Mouse (Mus musculus) thymus, adult 2 months (tissue): ENCODE measurements around the gene Mtfr1l. TPM values are rescaled to one million over a fixed set of nuclear protein-coding genes. Genes with fewer than 3 reads are reported as not detected.

Experiments used
- DNase-seq: peaks from one replicate; pipeline ENCODE4 v3.0.0; 2021
- H3K27ac ChIP-seq: fragments of 200-500 bp; 2 replicates; pipeline ENCODE4 v1.5.1; 2012; ENCODE audit warnings: low read length, control low read depth; ENCODE audit not compliant: control insufficient read depth, insufficient read depth
- H3K27me3 ChIP-seq: fragments of 200-500 bp; 2 replicates; pipeline ENCODE4 v1.6.1; 2012; ENCODE audit warnings: mild to moderate bottlenecking, low read length, moderate library complexity, mixed read lengths; ENCODE audit not compliant: control insufficient read depth, insufficient read depth
- H3K36me3 ChIP-seq: fragments of 200-500 bp; 2 replicates; pipeline ENCODE4 v1.6.1; 2012; ENCODE audit warnings: mild to moderate bottlenecking, low read length, moderate library complexity; ENCODE audit not compliant: control insufficient read depth, insufficient read depth
- H3K4me1 ChIP-seq: fragments of 200-500 bp; replicated peaks from 2 replicates; pipeline ENCODE4 v1.6.1; 2012; ENCODE audit warnings: low read length; ENCODE audit not compliant: control insufficient read depth, insufficient read depth
- H3K4me3 ChIP-seq: fragments of 200-500 bp; 2 replicates; pipeline ENCODE4 v1.5.1; 2012; ENCODE audit warnings: mild to moderate bottlenecking, low read length, control low read depth, moderate library complexity; ENCODE audit not compliant: control insufficient read depth, insufficient read depth
- CTCF ChIP-seq: fragments of 200-500 bp; IDR thresholded peaks from 2 replicates; pipeline ENCODE4 v1.5.1; 2012; ENCODE audit warnings: mild to moderate bottlenecking, control low read depth, low read length, moderate library complexity, borderline replicate concordance; ENCODE audit not compliant: control insufficient read depth, poor library complexity, insufficient read depth; ENCODE audit errors: extremely low read depth
- POLR2A ChIP-seq: fragments of 200-500 bp; IDR thresholded peaks from 2 replicates; pipeline ENCODE4 v1.6.1; 2012; ENCODE audit warnings: mild to moderate bottlenecking, low read length, control low read depth, moderate library complexity; ENCODE audit not compliant: control insufficient read depth, poor library complexity, insufficient read depth; ENCODE audit errors: extremely low read depth
- WGBS: fragments of 180-500 bp; shearing (Covaris S2); methylation state at CpG from one replicate; pipeline ENCODE4 v1.1.7; 2018; 5-methylcytosine and 5-hydroxymethylcytosine counted together
- polyA plus RNA-seq: library from polyadenylated mRNA; depleted of rRNA; stranded (reverse); fragments of >200 nt; gene quantifications from 2 replicates; pipeline ENCODE4 v1.2.3, GENCODE M21; 2012; rRNA removed

Gene Mtfr1l
- polyA plus RNA-seq = 69.2 and 77.3 TPM in 2 replicates

GRCm38 (mm10) chr4:134534932-134535786 is at the start of gene Mtfr1l:
Mtfr1l (minus strand) TSS chr4:134535387.
- WGBS = under 1% methylated on average over 66 of the region's 71 CpGs
- TF ChIP-seq POLR2A = peak; percentile 35; the same call in 1 of the 2 replicates
- TF ChIP-seq CTCF = peak; percentile 56; the same call in 1 of the 2 replicates
- peaks cover 6% of the 10 kb centered on the region for H3K36me3 ChIP-seq
- peak within 1 kb of the TSS; percentile 76 for H3K4me3 ChIP-seq
- peak; percentile 97 for DNase-seq
- no peak within 1 kb of the TSS for H3K27ac ChIP-seq
- no peaks in the 10 kb centered on the region for H3K27me3 ChIP-seq
- H3K4me1 ChIP-seq = peaks cover 11% of the 10 kb centered on the region

- H3K27ac ChIP-seq = no peak overlapping the region
- no peaks in the 10 kb centered on the region for H3K27me3 ChIP-seq
- WGBS = 47% methylated on average over 3 of the region's 3 CpGs
- peak; percentile 34 for DNase-seq
- H3K4me1 ChIP-seq = peaks cover 3% of the 10 kb centered on the region
- TF ChIP-seq POLR2A = no peak
- peak; percentile 75; the same call in 1 of the 2 replicates for TF ChIP-seq CTCF
- no peaks in the 10 kb centered on the region for H3K36me3 ChIP-seq
- no peak overlapping the region for H3K4me3 ChIP-seq
Measured at GRCm38 (mm10) chr4:134583513-134583912, 48.3 kb upstream of the Mtfr1l start.

GRCm38 (mm10) chr4:134581365-134581764 is 46.2 kb upstream of the Mtfr1l start:
- TF ChIP-seq POLR2A = no peak
- TF ChIP-seq CTCF = no peak
- Histone ChIP-seq H3K36me3 (no peaks in the 10 kb centered on the region), H3K27ac (no peak overlapping the region), H3K4me1 (no peaks in the 10 kb centered on the region), H3K27me3 (no peaks in the 10 kb centered on the region), H3K4me3 (no peak overlapping the region)
- no peak for DNase-seq
- 91% methylated on average over 8 of the region's 8 CpGs for WGBS

GRCm38 (mm10) chr4:134580351-134581148 is 45.4 kb upstream of the Mtfr1l start:
- TF ChIP-seq POLR2A (no peak), CTCF (no peak)
- Histone ChIP-seq H3K4me1 (no peaks in the 10 kb centered on the region), H3K4me3 (no peak overlapping the region), H3K27ac (no peak overlapping the region), H3K27me3 (no peaks in the 10 kb centered on the region), H3K36me3 (no peaks in the 10 kb centered on the region)
- DNase-seq = no peak
- WGBS = 83% methylated on average over 15 of the region's 15 CpGs

DNA sequence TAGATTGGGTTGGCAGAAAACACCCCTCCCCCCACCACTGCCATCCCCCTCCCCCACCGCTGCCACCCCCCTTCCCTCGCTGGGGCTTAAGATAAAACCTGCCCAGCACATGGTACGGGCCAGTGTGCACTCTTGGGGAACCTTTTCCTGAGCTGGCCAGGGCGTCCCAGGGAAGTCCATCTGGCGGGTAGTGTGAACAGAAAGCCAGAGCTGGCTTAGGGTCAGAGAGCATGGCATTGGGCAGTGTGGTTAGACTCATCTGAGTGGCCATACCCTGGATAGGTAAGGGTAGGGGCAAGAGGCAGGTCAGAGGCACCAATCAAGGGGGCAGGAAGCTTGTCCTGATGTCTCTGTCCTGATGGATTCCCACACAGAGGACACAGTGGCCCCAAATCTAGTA is 44.4 kb upstream of the Mtfr1l start:
- Histone ChIP-seq H3K36me3 (no peaks in the 10 kb centered on the region), H3K27me3 (no peaks in the 10 kb centered on the region), H3K4me3 (no peak overlapping the region)

GRCm38 (mm10) chr4:134579212-134579611 is 44.0 kb upstream of the Mtfr1l start:
- TF ChIP-seq POLR2A (no peak), CTCF (no peak)
- Histone ChIP-seq H3K4me1 (no peaks in the 10 kb centered on the region), H3K36me3 (no peaks in the 10 kb centered on the region), H3K4me3 (no peak overlapping the region), H3K27me3 (no peaks in the 10 kb centered on the region), H3K27ac (no peak overlapping the region)
- 83% methylated on average over 11 of the region's 11 CpGs for WGBS
- DNase-seq = no peak

More for the DNA sequence above, 44.4 kb upstream of the Mtfr1l start:
- Histone ChIP-seq H3K27ac (no peak overlapping the region), H3K4me1 (no peaks in the 10 kb centered on the region)
- no peak for DNase-seq
- 80% methylated on average over 5 of the region's 5 CpGs for WGBS
- TF ChIP-seq POLR2A = no peak
- TF ChIP-seq CTCF = no peak

- Histone ChIP-seq H3K27ac (no peak overlapping the region), H3K4me1 (no peaks in the 10 kb centered on the region), H3K4me3 (no peak overlapping the region), H3K36me3 (no peaks in the 10 kb centered on the region), H3K27me3 (no peaks in the 10 kb centered on the region)
- WGBS = 78% methylated on average over 5 of the region's 5 CpGs
- DNase-seq = no peak
- TF ChIP-seq CTCF (no peak), POLR2A (no peak)
Measured at GRCm38 (mm10) chr4:134578407-134578806, 43.2 kb upstream of the Mtfr1l start.
